Mouse (Mus musculus) liver, embryonic 14.5 days (tissue): ENCODE measurements around the gene Slit1.

Experiments used
- CTCF ChIP-seq: IDR thresholded peaks from 2 replicates; pipeline ENCODE4 v1.5.1; 2016; ENCODE audit warnings: antibody characterized with exemption, low read depth, control low read depth
- EP300 ChIP-seq: IDR thresholded peaks from 2 replicates; pipeline ENCODE4 v1.6.1; 2016; ENCODE audit warnings: antibody characterized with exemption, low read depth

- TF ChIP-seq CTCF: no peak
- no peak for TF ChIP-seq EP300
Measured at GRCm38 (mm10) chr19:41766628-41767027, 23.2 kb upstream of the Slit1 start.
